Mouse (Mus musculus) small intestine, adult 10 weeks (tissue): ENCODE measurements around the gene Map1a. TPM values are rescaled to one million over a fixed set of nuclear protein-coding genes. Genes with fewer than 3 reads are reported as not detected.

ENCODE experiments used
- polyA plus RNA-seq: library from polyadenylated mRNA; stranded (reverse); fragments of 350-450 nt; fragmentation: Illumina TruSeq; extraction: RNeasy Lipid Tissue Mini Kit (QIAGEN cat#74804); gene quantifications from one replicate; pipeline ENCODE4 v1.2.3, GENCODE M21; 2014; ENCODE audit warnings: low replicate concordance

The Map1a gene
- polyA plus RNA-seq = 0.41 TPM

GRCm38 (mm10) chr2:121288901-121289729 is at the start of gene Map1a:
TSS of gene Map1a (plus strand) at chr2:121289600.

DNA sequence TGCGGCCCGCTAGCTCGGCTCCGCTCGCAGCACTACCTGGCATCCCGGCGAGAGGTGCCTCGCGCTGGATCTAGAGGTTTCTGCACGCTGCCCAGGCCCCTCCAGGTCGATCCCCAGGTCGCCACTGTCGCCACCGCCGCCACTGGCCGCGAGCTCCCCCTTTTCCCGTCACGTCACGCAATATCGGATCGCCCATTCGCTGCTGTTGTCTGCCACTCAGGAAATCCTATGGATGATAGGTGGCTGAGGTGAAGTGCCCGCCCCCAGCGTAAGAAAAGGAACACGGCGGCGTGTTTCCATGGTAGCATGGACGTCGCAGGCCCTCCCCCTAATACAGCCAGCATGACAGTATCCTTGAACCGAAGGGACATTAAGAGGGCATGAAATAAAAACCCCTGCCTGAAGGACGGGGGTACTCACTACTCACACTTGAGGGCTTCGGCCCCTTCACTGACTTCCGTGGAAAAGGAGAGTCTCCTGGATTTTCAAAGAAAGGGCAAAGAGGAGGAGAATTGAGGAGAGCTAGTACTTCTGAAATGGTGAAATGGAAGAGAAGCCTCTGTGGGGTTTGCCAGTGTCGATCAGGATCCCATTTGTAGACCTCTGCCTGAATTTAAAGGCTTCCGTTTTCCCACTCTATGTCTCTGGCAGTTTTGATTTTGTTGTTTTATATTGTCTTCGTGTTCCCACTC is 18.0 kb upstream of the Map1a start, which contains the start of gene Trp53bp1:
Gene Trp53bp1, minus strand, starts transcription at position 172 of the 692 bp plus-strand sequence.

GRCm38 (mm10) chr2:121354820-121355592 is 65.6 kb downstream of the Map1a start, which contains the start of gene Ppip5k1:
TSS of gene Ppip5k1 (minus strand) at chr2:121355396.

GRCm38 (mm10) chr2:121357494-121357893 is 68.1 kb downstream of the Map1a start, which contains the start of gene Ckmt1:
TSS of gene Ckmt1 (plus strand) at chr2:121357714.

Other genes starting within 250 kb of the Map1a start
- gene Tgm5, start 203.8 kb upstream of the Map1a start, polyA plus RNA-seq = not detected
- not detected for gene Tgm7, start 179.8 kb upstream of the Map1a start, polyA plus RNA-seq
- gene Adal, start 149.2 kb upstream of the Map1a start, polyA plus RNA-seq = 21.5 TPM
- gene Lcmt2, start 148.9 kb upstream of the Map1a start, polyA plus RNA-seq = 2.7 TPM
- 76.0 TPM for gene Tubgcp4, start 118.9 kb upstream of the Map1a start, polyA plus RNA-seq
- gene Zscan29, start 118.5 kb upstream of the Map1a start, polyA plus RNA-seq = 23.1 TPM
- gene Trp53bp1, start 18.2 kb upstream of the Map1a start, polyA plus RNA-seq = 4.9 TPM
- gene Ppip5k1, start 65.8 kb downstream of the Map1a start, polyA plus RNA-seq = 21.1 TPM
- gene Ckmt1, start 68.1 kb downstream of the Map1a start, polyA plus RNA-seq = 165 TPM
- not detected for gene Strc, start 97.6 kb downstream of the Map1a start, polyA plus RNA-seq
- 1,161 TPM for gene Pdia3, start 124.2 kb downstream of the Map1a start, polyA plus RNA-seq
- 1.7 TPM for gene Catsper2, start 124.2 kb downstream of the Map1a start, polyA plus RNA-seq
- 4.3 TPM for gene Ell3, start 154.7 kb downstream of the Map1a start, polyA plus RNA-seq
- gene Serf2, start 159.6 kb downstream of the Map1a start, polyA plus RNA-seq = 88.0 TPM
- 28.7 TPM for gene Hypk, start 163.7 kb downstream of the Map1a start, polyA plus RNA-seq
- not detected for gene Serinc4, start 167.2 kb downstream of the Map1a start, polyA plus RNA-seq
- gene Mfap1b, start 184.5 kb downstream of the Map1a start, polyA plus RNA-seq = 32.3 TPM
- gene Mfap1a, start 217.1 kb downstream of the Map1a start, polyA plus RNA-seq = 47.1 TPM
- 13.4 TPM for gene Wdr76, start 217.1 kb downstream of the Map1a start, polyA plus RNA-seq